Mouse (Mus musculus) small intestine, adult 2 months (tissue): Measurements from ENCODE around the gene Cox19. TPM values are rescaled to one million over a fixed set of nuclear protein-coding genes. Genes with fewer than 3 reads are reported as not detected.
A peak's percentile ranks its signal among the peaks of the same experiment; 100 is the strongest.

ENCODE experiments used
- H3K27ac ChIP-seq: fragments of 200-500 bp; 2 replicates; pipeline ENCODE4 v1.5.1; 2012; ENCODE audit warnings: low read depth, low read length, control low read depth, inconsistent platforms; ENCODE audit not compliant: insufficient read depth
- H3K27me3 ChIP-seq: fragments of 200-500 bp; 2 replicates; pipeline ENCODE4 v1.6.1; 2012; ENCODE audit warnings: mild to moderate bottlenecking, moderate library complexity, low read length, inconsistent platforms; ENCODE audit not compliant: control insufficient read depth, insufficient read depth
- H3K36me3 ChIP-seq: fragments of 200-500 bp; 2 replicates; pipeline ENCODE4 v1.6.1; 2012; ENCODE audit warnings: mild to moderate bottlenecking, low read length, control low read depth, inconsistent platforms; ENCODE audit not compliant: control insufficient read depth, insufficient read depth
- H3K4me1 ChIP-seq: fragments of 200-500 bp; 2 replicates; pipeline ENCODE4 v1.6.1; 2012; ENCODE audit warnings: low read length, inconsistent platforms, mixed read lengths; ENCODE audit not compliant: control insufficient read depth, insufficient read depth, insufficient read length
- H3K4me3 ChIP-seq: fragments of 200-500 bp; 2 replicates; pipeline ENCODE4 v1.5.1; 2012; ENCODE audit warnings: low read depth, mild to moderate bottlenecking, control low read depth, inconsistent platforms, low read length, moderate library complexity
- CTCF ChIP-seq: fragments of 200-500 bp; IDR thresholded peaks from 2 replicates; pipeline ENCODE4 v1.5.1; 2012; ENCODE audit warnings: low read depth, mild to moderate bottlenecking, control low read depth, inconsistent platforms, low read length, moderate library complexity, mixed read lengths; ENCODE audit not compliant: insufficient replicate concordance, insufficient read length; ENCODE audit errors: extremely low read depth
- POLR2A ChIP-seq: fragments of 200-500 bp; IDR thresholded peaks from 2 replicates; pipeline ENCODE4 v1.6.1; 2012; ENCODE audit warnings: low read depth, mild to moderate bottlenecking, control low read depth, inconsistent platforms, low read length, moderate library complexity
- WGBS: fragments of 180-500 bp; shearing (Covaris S2); methylation state at CpG from one replicate; pipeline ENCODE4 v1.1.7; 2018; 5-methylcytosine and 5-hydroxymethylcytosine counted together
- polyA plus RNA-seq: library from polyadenylated mRNA; depleted of rRNA; stranded (reverse); fragments of >200 nt; gene quantifications from 2 replicates; pipeline ENCODE4 v1.2.3, GENCODE M21; 2012

Cox19 gene
- polyA plus RNA-seq, 1 experiment = 104 TPM

DNA sequence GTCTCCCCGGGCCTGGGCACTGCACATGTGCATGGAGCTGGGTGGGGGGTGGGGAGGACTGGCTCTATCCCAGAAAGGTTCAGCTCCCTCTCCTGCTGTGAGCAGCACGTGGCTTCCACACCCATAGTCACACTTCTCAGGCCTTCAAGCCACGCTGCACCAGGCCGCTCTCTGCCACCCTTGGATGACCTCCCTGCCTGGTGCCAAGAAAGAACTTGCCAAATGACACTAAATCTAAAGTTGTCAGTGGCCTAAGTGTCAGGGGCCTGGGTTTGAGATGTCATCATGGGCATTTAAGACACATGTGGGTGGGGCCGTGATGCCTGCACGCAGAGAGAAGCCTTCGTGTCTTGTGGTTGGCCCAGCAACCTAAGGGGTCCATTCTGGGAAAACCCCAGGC lies 30.8 kb downstream of the Cox19 start:
- peaks cover 45% of the 10 kb centered on the region for H3K4me1 ChIP-seq
- H3K27ac ChIP-seq = no peak overlapping the region
- H3K36me3 ChIP-seq = peaks cover 9% of the 10 kb centered on the region
- TF ChIP-seq POLR2A (no peak), CTCF (no peak)
- no peak overlapping the region for H3K4me3 ChIP-seq
- H3K27me3 ChIP-seq = no peaks in the 10 kb centered on the region
- 75% methylated on average over 7 of the region's 7 CpGs for WGBS

DNA sequence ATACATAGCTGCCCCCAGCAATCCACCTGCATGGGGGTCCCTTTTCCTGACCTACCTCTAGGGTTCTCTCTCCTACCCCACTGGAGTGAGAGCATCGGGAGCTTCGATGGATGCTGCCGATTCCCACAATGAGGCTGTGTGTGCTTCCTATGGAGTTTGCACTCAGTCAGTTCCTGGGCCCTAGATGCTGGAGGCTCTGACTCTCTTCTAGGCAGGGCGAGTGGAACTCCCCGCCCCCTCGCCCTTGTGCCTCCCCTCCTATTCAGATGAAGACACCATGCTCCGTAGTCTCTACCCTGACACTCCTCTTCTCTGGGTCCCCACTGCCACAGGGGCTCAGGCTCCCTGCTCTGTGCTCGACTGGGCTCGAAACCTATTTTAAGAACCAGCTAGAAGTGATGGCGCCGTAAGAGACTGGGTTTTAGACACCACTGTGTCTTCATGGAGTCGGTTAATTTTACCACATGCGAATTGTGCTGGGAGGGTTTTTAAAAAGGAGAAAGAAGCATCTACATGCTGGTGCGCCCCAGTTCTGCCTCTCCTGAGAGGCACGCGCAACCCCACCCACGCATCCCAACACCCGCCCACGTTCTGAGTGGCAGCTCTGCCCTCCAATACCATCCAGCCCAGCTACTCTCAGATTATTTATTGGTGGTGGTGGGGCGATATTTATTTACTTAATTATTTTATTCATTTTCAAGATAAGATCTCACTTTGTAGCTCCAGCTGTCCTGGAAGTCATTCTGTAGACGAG lies 33.3 kb downstream of the Cox19 start:
- peaks cover 6% of the 10 kb centered on the region for H3K36me3 ChIP-seq
- H3K4me3 ChIP-seq = peak overlapping the region; percentile 24
- WGBS = 50% methylated on average over 21 of the region's 21 CpGs
- no peaks in the 10 kb centered on the region for H3K27me3 ChIP-seq
- peaks cover 55% of the 10 kb centered on the region for H3K4me1 ChIP-seq
- H3K27ac ChIP-seq = peak overlapping the region; percentile 99
- TF ChIP-seq CTCF (no peak), POLR2A (0 out of 2 replicates have a peak, but pooled peaks have one; percentile 11)

DNA sequence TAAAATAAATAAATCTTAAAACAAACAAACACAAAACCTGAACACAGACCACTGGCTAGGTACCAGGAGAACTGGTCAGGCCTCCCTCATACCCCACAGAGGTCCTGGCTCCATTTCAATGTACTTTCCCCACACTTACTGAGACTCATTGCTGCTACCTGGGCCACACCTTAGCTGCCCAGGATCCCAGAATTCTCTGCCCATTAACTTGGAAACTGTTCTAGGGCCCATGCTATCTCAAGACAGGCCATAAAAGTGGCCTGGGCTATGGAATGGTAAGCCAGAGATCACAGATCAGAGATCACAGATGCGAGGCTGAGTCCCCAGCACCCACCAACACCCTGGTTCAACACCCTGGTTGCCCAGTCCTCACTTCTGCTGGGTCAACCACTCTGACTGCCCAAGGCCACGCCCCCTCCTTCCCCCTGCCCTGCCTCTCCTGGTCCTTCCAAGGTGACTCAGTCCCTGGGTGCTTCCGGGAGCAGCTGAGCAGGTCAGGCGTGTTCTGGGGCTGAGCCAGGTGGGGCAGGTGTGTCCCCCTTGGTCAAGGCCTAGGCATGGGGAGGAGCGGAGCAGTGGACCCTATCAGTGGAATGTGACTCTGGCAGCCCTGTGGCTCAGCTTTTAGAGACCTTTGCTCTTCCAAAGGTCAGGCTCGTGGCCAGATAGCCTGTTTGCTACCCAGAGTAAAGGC lies 34.1 kb downstream of the Cox19 start:
- TF ChIP-seq CTCF (no peak), POLR2A (0 out of 2 replicates have a peak, but pooled peaks have one; percentile 45)
- Histone ChIP-seq H3K4me3 (peak overlapping the region; percentile 24; the same call in 1 of the 2 replicates), H3K27ac (peak overlapping the region; percentile 99), H3K27me3 (no peaks in the 10 kb centered on the region), H3K36me3 (peaks cover 6% of the 10 kb centered on the region), H3K4me1 (peaks cover 54% of the 10 kb centered on the region)
- WGBS = 33% methylated on average over 6 of the region's 6 CpGs

DNA sequence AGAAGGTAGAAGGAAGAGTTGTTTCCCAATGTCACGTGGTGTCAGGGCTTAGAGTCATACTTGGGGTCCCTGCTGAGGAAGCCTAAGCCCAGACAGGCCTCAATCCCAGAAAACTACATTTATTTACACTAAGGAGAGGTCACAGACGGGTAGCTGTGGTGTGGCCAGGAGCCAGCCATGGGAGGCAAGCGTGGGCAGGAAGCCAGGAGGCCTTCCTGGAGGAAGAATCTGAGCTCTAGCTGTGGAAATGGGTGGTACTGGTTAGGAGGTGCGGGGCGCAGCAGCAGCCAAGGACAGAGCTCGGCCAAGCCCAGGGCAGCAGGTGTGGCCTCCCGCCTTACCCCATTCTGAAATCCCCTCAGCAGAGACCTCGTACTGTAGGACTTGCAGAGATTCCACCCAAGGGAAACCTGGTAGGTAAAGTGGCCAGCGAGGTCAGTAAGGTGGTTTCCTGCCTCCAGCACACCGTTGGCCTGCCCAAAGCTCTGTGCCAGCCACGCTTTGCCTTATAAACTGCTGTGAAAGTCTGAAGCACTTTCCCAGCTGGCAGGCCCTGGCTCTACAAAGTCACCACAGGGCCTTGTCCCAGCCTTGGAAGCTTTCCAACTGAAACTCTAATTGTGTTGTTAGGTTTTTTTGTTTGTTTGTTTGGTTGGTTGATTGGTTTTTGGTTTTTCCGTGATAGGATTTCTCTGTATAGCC lies 36.1 kb downstream of the Cox19 start:
- 30% methylated on average over 12 of the region's 12 CpGs for WGBS
- TF ChIP-seq CTCF = no peak
- no peak for TF ChIP-seq POLR2A

DNA sequence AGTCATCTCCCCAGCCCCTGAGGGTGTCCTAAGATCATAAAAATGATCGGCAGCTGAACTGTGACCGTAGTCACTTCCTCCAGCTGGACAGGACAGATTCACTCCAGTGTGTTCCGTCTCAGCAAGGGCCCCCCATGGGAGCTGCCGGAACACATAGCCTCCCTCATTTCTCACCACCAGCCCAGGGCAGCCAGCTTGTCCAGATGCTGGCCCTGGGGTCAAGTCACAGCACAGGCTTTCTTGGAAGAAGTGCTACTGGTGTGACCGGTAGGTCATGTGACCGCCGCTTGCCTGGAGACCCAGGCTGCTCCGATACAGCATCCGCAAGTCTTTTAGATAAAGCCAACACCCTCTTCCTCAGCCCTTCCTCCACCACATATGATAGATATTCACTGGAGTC lies 37.7 kb downstream of the Cox19 start:
- H3K27ac ChIP-seq = 0 out of 2 replicates have a peak overlapping the region, but pooled peaks have one; percentile 78
- TF ChIP-seq POLR2A = no peak
- TF ChIP-seq CTCF = no peak
- H3K27me3 ChIP-seq = no peaks in the 10 kb centered on the region
- H3K4me3 ChIP-seq = no peak overlapping the region
- H3K4me1 ChIP-seq = peaks cover 54% of the 10 kb centered on the region
- H3K36me3 ChIP-seq = peaks cover 2% of the 10 kb centered on the region; the same call in 1 of the 2 replicates
- WGBS = 63% methylated on average over 9 of the region's 9 CpGs

More for the DNA sequence above, 36.1 kb downstream of the Cox19 start:
- Histone ChIP-seq H3K27ac (peak overlapping the region; percentile 78), H3K27me3 (no peaks in the 10 kb centered on the region), H3K4me3 (no peak overlapping the region), H3K4me1 (peaks cover 54% of the 10 kb centered on the region), H3K36me3 (no peaks in the 10 kb centered on the region; the same call in 1 of the 2 replicates)

DNA sequence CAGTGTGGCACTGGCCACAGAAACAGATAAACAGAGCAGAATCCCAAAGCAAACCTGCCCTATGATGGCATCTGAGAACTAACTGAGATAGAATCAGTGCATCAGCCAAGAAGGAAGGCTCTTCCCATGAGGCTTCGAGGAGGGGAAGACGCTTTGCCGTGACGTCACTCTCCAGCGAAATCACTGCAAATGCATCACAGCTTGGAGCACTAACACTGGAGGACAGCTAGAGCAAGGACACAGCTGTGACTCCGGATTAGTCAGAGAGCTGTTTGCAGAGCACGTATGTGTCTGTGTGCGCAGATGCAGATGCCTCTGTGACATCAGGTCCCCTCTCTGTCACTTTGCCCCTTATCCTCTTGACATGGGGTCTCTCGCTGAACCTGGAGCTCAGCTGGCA lies 39.4 kb downstream of the Cox19 start:
- H3K27me3 ChIP-seq = no peaks in the 10 kb centered on the region
- H3K36me3 ChIP-seq = peaks cover 5% of the 10 kb centered on the region
- TF ChIP-seq POLR2A = no peak
- TF ChIP-seq CTCF = no peak
- peaks cover 53% of the 10 kb centered on the region for H3K4me1 ChIP-seq
- WGBS = 94% methylated on average over 9 of the region's 9 CpGs
- H3K27ac ChIP-seq = no peak overlapping the region
- no peak overlapping the region for H3K4me3 ChIP-seq
